Mouse (Mus musculus): ENCODE data around the gene Tbx6.

Tbx6 gene

DNA sequence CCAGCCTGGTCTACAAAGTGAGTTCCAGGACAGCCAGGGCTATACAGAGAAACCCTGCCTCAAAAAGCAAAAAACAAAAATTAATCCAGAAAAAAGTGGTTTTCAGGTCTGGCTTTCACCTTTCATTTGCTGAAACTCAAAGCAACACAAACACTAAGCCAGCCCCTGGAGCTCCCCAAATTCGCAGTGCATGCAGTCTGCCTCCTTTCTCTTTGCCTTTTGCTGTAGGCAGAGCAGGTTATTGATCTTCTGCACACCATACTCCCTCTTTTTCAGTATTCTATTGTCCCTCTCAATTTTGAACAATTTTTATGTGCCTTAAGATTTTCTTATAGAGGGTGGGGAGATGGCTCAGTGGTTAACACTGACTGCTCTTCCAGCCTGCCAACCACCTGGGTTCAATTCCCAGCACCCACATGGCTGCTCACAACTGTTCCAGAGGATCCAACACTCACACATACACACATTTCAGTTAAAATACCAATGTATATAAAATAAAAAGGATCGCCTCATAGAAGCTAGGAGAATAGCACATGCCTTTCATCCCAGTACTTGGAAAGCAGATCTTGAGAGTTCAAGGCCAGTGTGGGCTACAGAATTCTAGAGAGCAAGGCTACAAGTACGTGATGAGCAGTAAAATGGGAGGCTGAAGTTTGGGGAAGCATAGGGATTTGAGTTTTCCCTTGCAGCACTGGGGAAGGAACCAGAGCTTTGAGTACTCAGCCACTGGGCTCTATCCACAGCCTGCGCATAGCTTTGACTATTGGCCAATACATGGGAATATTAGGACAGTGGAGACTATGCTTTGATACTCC is 12.4 kb downstream of the Tbx6 start:
- DNase-seq (ENCODE audit: low spot score in 2 of 2), result no peak

DNA sequence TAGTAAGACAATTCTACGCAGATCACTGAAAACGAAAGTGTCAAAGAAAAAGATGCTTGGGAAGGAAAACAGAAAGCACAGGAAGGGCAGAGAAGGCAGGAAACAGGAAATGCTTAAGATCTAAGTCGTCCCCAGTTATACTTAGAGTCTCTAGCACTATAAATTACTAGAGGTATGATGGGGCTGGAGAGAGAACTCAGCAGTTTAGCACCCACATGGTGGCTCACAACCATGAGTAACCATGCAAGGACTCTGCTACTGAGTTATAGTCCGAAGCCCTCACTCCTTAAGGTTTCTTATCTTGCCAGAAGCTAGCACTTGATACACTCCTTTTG is 13.0 kb downstream of the Tbx6 start:
- DNase-seq (ENCODE audit: low spot score in 2 of 2), result no peak

DNA sequence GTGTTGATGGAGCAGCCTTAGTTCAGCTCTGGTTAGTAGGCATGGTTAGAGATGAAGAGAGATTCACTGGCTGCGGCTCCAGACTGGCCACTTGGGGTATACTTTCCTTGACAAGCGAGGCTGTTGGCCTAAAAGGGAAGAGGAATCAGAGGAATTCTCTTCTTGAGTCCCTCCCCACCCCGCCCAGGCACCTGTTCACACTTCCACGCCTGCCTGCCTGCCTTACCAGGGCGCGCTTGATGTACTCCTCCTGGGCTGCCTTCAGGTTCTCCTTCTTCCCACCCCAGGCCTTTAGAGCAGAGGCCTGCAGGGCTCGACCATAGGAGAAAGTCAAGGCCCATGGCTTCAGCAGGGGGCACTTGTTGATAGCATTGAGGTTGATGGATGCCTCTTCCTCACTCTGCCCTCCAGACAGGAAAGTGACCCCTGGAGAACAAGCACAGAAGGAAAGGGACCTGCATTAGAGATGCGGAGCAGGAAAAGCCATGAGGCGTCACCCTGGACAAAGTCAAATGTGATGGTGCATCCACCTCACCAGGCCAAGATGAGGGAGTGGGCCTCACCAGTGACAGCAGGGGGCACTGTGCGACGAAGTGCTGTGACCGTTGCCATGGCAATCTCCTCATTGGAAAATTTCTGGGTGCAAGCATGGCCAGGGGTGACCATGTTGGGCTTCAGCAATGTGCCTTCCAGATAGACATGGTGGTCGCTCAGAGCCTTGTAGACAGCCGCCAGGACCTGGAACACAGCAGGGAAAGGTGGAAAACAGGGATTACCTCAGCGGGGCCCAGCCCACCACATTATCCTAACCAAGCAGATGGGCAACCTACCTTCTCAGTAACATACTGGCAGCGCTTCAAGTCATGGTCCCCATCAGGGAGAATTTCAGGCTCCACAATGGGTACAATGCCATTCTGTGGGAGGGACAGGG is 14.4 kb downstream of the Tbx6 start:
- DNase-seq (ENCODE audit: low spot score in 2 of 2), result no peak

- no peak for DNase-seq (ENCODE audit: low spot score in 2 of 2)
Measured at GRCm38 (mm10) chr7:126796350-126796932, 15.2 kb downstream of the Tbx6 start.

- DNase-seq (ENCODE audit: low spot score in 2 of 2), result no peak
Measured at GRCm38 (mm10) chr7:126797411-126798126, 16.3 kb downstream of the Tbx6 start, which contains the start of gene Fam57b. Gene Fam57b (plus strand): TSS chr7:126797668.

DNA sequence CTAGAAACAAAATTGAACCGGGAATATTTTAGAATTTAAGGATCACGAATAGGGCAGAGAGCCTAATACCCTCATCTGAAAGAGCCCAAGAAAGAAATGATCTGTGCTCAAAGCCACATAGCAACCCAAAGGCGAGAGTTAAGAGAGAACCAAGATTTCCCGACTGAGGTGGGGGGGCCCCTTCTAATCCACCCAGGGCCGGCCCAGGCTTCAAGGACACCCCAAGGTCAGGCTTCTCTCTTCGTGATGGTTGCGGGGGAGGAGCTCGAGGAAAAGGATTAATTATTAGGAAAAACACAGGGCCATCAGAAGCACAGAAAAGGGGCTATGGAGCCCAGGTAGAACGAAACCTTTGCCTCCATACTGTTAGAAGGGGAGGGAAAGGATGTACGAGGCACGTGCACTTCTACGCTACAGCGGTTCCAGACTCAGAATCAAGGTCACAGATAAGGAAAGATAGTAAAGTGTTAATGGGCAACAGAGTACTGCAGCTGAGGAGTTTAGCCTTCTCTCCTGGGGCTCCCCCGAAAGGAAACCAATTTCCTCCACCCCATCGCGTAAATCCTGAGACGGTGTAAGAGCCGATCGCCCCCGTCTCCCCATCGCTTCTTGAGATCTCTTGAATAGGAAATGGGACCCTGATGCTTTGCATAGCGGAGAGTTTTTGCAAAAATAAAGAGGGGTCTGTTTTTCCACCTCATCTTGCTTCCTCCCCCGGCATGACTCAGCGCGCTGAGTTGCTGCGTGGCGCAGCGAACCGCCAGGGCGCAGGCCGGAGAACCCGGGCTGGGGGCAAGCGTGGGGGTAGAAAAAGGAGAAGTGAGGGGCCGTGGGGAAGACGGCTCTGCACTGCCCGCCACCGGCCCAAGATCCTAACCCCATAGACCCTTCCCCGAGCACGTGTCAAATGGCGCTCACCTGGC is 17.1 kb downstream of the Tbx6 start:
- DNase-seq (ENCODE audit: low spot score in 2 of 2), result no peak

DNA sequence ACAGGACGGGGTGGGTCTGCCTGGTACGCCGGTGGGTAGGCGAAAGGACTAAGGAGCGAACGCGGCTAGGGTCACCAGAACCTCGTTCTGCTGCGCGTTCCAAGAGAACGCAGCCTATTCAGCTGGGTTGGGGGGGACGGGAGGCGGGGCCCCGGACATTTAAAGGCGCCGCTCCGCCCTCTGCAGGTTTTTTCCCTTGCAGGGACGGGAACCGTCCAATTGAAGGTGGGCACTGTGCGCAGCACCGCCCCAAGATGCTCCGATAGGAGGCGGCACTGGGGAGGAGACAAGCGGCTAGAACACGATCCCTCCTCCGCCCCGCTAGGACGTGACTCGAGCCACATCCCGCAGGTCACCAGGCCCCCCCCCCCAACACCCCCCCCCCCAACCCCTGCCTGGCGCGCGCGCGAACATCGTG is 17.8 kb downstream of the Tbx6 start:
- DNase-seq (ENCODE audit: low spot score in 2 of 2), result peak; percentile 96 to 97

- DNase-seq (ENCODE audit: low spot score in 2 of 2), result no peak
Measured at GRCm38 (mm10) chr7:126799468-126800268, 18.4 kb downstream of the Tbx6 start.

DNA sequence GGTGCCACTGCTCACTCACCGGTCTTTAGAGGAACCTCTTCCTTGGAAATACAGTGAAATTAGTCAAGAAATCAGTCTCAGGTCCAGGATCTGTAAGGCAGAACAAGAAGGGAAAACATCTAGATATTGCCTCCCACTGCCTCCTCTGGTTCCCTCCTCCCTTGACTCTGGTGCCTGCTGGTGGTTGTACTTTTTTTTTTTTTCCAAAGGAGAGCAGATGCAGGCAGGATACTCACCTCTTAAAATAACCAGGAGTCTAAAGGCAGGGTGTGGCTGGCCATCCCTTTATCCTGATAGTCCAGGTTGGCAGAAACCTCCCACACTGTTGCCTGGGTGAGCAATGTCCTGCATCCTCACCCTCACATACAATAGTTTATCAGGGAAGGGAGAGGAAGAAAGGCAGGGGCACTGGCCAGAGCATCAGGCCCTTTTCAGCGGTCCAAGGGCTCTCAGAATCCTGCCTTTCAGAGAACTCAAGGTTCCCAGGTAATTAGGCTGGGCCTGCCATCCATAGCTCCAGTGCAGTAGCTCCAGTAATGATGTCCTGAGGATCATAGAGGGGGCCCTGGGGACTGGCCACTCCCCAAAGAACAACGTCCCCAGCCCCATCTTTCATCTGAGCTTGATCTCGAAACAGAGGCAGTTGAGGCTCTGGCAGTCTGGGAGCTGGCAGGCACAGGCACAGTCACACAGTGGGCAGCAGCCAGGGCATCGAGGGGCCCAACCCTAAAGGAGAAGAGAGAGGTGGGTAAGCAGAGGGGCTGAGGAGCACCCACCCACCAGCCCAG is 19.2 kb downstream of the Tbx6 start:
- DNase-seq (ENCODE audit: low spot score in 2 of 2), result no peak

DNA sequence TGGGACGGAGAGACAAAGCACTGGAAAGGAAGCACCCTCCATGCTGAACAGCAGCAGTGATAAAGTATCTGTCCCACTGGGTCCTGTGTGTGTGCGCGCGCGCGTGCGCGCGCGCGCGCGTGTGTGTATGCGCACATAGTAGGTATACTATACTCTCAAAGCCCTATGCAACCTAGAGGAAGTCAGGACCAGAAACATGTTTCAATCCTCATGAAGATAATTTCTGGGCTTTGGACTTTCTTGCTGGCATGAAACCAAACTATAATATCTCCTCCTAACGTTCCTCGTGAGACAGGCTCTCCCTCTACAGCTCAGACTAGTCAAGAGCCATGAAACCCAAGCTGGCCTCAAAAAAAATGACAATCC is 19.8 kb downstream of the Tbx6 start:
- DNase-seq (ENCODE audit: low spot score in 2 of 2), result no peak

DNA sequence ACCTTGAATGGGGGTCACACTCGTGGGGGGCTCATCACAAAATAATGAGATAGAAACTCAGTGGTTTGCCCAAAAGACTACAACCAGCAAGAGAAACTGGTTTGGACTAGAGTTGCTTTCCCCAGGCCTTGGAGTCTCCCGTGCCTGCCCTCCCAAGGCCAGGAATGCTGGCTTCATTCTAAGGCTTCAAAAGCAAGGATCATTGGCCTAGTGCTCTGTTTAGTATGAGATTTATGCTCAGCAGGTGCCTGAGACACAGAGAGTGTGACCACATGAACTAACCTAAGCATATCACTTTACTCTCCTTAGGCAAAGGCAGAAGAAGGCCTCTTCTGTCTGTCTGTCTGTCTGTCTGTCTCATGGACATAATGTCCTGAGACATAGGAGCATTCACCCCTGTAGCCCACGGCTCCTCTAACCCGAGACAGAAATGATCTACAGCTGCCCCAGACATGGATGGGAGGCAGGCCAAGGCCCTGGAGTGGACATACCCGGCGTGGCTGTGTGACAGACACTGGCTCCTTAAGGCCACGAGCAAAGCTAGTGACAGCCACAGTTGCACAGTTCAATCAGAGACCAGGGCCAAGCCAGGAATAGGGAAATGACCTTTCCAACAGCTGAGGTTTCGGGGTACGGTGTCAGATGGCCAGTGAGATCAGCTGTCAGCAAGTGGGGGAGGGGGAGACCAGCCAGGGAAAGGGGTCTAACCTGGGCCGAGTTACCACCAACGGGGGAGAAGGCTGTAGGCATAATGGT is 21.0 kb downstream of the Tbx6 start:
- no peak for DNase-seq (ENCODE audit: low spot score in 2 of 2)

GRCm38 (mm10) chr7:126803181-126803580 is 21.9 kb downstream of the Tbx6 start:
- DNase-seq (ENCODE audit: low spot score in 2 of 2), result no peak

GRCm38 (mm10) chr7:126803751-126804150 is 22.5 kb downstream of the Tbx6 start:
- DNase-seq (ENCODE audit: low spot score in 2 of 2), result no peak

DNA sequence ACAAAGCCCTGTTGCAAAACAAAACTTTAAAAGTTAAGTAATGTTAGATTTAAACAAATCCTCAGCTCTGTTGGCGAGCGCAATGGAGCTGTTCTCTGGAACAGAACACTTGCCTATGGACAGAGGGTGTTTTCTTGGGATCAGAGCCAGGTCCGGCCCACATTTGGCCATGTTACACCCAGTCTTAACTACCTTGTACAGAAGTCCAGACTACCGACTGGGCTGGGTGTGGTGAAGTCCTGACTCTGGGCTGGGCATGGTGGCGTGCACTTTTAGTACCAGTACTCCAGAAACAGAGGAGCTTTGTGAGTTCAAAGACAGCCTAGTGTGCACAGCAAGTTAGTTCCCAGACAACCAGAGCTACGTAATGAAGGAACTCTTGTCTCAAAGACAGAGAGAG is 25.7 kb downstream of the Tbx6 start:
- no peak for DNase-seq (ENCODE audit: low spot score in 2 of 2)

GRCm38 (mm10) chr7:126807405-126807804 is 26.1 kb downstream of the Tbx6 start:
- no peak for DNase-seq (ENCODE audit: low spot score in 2 of 2)

- peak; percentile 85 to 87 for DNase-seq (ENCODE audit: low spot score in 2 of 2)
Measured at GRCm38 (mm10) chr7:126808703-126809455, 27.6 kb downstream of the Tbx6 start.

DNA sequence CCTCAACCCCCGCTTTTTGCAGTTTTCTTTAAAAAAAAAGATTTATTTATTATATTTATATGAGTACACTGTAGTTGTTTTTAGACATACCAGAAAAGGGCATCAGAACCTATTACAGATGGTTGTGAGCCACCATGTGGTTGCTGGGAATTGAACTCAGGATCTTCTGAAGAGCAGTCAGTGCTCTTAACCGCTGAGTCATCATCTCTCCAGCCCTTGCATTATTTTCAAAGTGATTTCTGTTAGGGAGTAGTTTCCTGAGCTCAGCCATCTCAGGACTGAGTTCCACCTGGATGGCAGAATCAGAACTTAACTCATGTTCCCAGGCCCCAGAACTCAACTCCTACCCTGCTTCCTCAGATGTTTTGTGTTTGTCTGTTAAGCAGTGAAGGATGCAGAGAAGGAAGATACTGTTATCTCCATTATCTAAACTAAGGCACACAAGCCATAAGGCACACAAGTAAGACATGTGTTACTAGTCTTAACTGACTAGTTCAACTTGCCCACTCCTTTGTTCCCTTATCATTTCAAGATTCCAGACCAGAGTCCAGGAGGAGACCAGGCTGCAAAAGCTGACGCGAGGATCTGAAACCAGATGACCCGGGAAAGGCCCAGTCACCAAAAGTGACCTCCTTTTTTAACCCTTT is 28.6 kb downstream of the Tbx6 start:
- DNase-seq (ENCODE audit: low spot score in 2 of 2), result no peak

All from urinary bladder, postnatal 4 days (tissue).